Mouse (Mus musculus) midbrain, embryonic 14.5 days (tissue): ENCODE data around the gene Gm3676. TPM values are rescaled to one million over a fixed set of nuclear protein-coding genes. Genes with fewer than 3 reads are reported as not detected.
"Not testable (repeated sequence)": the region's sequence is repeated elsewhere in the genome, so short reads cannot be mapped to it uniquely, and the experiment has no call there.

Experiments used
- ATAC-seq: fragments of 200-750 bp; cut with Nextera tagmentation; 2 replicates; pipeline ENCODE4 v1.8.0; 2017; ENCODE audit warnings: moderate number of reproducible peaks, moderate library complexity; ENCODE audit not compliant: low FRiP score, low TSS enrichment
- DNase-seq: peaks from one replicate; pipeline ENCODE4 v3.0.0-alpha.2; 2015
- H3K27ac ChIP-seq: fragments of 300-500 bp; sonication (generic); replicated peaks from 2 replicates; pipeline ENCODE4 v1.5.1; 2014; ENCODE audit warnings: mild to moderate bottlenecking, low read depth, low read length, moderate library complexity
- H3K27me3 ChIP-seq: fragments of 300-500 bp; sonication (generic); 2 replicates; pipeline ENCODE4 v1.6.1; 2014; ENCODE audit warnings: low read length, control low read depth, mixed read lengths; ENCODE audit not compliant: control insufficient read depth, insufficient read depth
- H3K36me3 ChIP-seq: fragments of 300-500 bp; sonication (generic); 2 replicates; pipeline ENCODE4 v1.6.1; 2014; ENCODE audit warnings: low read length, control low read depth; ENCODE audit not compliant: control insufficient read depth, insufficient read depth
- H3K4me1 ChIP-seq: fragments of 300-500 bp; sonication (generic); 2 replicates; pipeline ENCODE4 v1.6.1; 2014; ENCODE audit warnings: mild to moderate bottlenecking, antibody characterized with exemption, low read length, control low read depth; ENCODE audit not compliant: control insufficient read depth, insufficient read depth
- H3K4me2 ChIP-seq: fragments of 300-500 bp; sonication (generic); 2 replicates; pipeline ENCODE4 v1.6.1; 2014; ENCODE audit warnings: mild to moderate bottlenecking, low read length, moderate library complexity
- H3K4me3 ChIP-seq: fragments of 300-500 bp; sonication (generic); replicated peaks from 2 replicates; pipeline ENCODE4 v1.5.1; 2014; ENCODE audit warnings: low read depth, low read length
- H3K9ac ChIP-seq: fragments of 300-500 bp; sonication (generic); replicated peaks from 2 replicates; pipeline ENCODE4 v1.6.1; 2014; ENCODE audit warnings: mild to moderate bottlenecking, low read length, moderate library complexity
- H3K9me3 ChIP-seq: fragments of 300-500 bp; sonication (generic); 2 replicates; pipeline ENCODE4 v1.6.1; 2016; ENCODE audit warnings: low read length, control low read depth, mixed read lengths; ENCODE audit not compliant: control insufficient read depth
- whole genome bisulfite sequencing: fragments of 180-500 bp; shearing (Covaris S2); extraction: QIAGEN DNeasy Blood & Tissue Kit; methylation state at CpG from one replicate; pipeline ENCODE4 v1.1.7; 2014; 5-methylcytosine and 5-hydroxymethylcytosine counted together
- polyA plus RNA-seq: library from polyadenylated mRNA; unstranded; fragments of >200 nt; fragmentation: Nextera tagmentation; extraction: Ambion mirVana; gene quantifications from 2 replicates; pipeline ENCODE4 v1.2.1, GENCODE M21; 2014

The Gm3676 gene
- polyA plus RNA-seq = not detected in 2 replicates

DNA sequence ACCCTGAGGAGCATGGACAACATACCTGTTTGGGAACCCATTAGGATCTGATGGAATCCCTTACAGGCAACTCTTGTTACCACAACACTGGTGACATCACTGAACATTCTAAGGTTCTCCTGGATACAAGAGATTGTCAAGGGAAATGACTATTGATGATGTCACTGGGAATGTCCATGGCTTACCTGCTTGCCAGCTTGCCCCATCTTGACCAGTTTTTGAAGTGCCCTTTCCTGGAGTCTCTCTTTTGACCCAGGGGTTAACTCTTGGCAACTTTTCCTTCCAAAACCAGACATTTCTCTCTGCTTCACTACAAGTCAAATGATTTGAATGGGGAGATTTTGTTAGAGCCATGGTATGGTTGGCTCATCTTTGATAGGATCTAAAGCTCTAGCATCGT lies at the start of gene Gm3676:
Gene Gm3676 (minus strand): TSS at position 101 of the 400 bp plus-strand sequence.
- H3K4me1 ChIP-seq, H3K27me3 ChIP-seq, H3K9ac ChIP-seq, H3K4me2 ChIP-seq, H3K9me3 ChIP-seq, H3K27ac ChIP-seq, H3K4me3 ChIP-seq, H3K36me3 ChIP-seq, ATAC-seq, DNase-seq: not testable (repeated sequence)
- WGBS = no CpG with 5 or more reads among the region's 1 CpGs

DNA sequence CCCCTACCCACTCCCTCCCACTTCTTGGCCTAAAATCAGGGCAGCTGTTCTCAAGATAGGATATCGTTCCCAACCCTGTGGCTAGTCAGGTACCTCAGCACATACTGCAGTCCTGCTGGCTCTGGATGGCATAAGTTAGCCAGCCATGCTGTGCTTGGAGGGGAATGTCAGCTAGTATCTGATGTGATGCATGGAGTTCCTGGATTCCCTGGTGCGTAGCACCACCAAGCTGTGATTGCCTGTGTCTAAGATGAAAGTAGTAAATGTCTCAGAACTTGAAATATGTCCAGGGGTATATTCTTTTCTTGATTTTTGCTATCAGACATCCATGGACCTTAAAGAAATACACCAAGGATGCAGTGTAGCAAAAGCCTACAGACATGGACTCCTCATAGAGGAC lies 1.9 kb upstream of the Gm3676 start:
- H3K36me3 ChIP-seq, H3K27me3 ChIP-seq, ATAC-seq, H3K27ac ChIP-seq, H3K4me3 ChIP-seq, H3K4me2 ChIP-seq, H3K9ac ChIP-seq, H3K4me1 ChIP-seq, DNase-seq, H3K9me3 ChIP-seq: not testable (repeated sequence)
- WGBS = 82% methylated on average over 2 of the region's 2 CpGs

- DNase-seq, H3K4me3 ChIP-seq, H3K27ac ChIP-seq, H3K9ac ChIP-seq, H3K27me3 ChIP-seq, H3K4me2 ChIP-seq, H3K4me1 ChIP-seq, ATAC-seq, H3K9me3 ChIP-seq, H3K36me3 ChIP-seq: not testable (repeated sequence)
- WGBS = 94% methylated on average over 9 of the region's 11 CpGs
These were observed 16.1 kb downstream of the Gm3676 start for GRCm38 (mm10) chr14:41630144-41630543.

- H3K4me2 ChIP-seq, H3K9me3 ChIP-seq, H3K36me3 ChIP-seq, H3K9ac ChIP-seq, ATAC-seq, H3K27me3 ChIP-seq, H3K4me1 ChIP-seq, H3K4me3 ChIP-seq, DNase-seq, H3K27ac ChIP-seq: not testable (repeated sequence)
- WGBS = 64% methylated on average over 1 of the region's 2 CpGs
These were observed 21.8 kb downstream of the Gm3676 start, which contains the start of gene Gm3072 for GRCm38 (mm10) chr14:41624512-41624911. Gene Gm3072, minus strand, starts transcription at chr14:41624612.

DNA sequence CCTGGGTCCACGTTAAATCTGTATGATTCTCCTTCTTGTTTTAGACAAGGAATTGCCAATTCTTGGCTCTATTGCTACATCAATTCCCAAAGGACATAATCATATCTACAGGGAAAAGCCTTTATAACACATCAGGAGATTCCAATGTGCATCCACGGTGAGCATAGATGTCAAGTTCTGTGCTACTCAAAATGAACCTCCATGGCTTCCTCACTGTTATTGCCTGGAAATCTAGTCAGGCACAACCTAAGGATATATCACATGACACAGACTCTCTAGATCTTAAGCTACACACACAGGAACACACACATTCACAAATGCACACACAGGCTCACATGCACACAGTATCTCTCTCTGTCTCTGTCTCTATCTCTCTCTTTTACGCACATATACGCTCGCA lies 23.8 kb downstream of the Gm3676 start:
- not testable (repeated sequence) for DNase-seq, H3K4me2 ChIP-seq, H3K27me3 ChIP-seq, H3K9me3 ChIP-seq, H3K4me3 ChIP-seq, H3K36me3 ChIP-seq, H3K4me1 ChIP-seq, H3K27ac ChIP-seq, ATAC-seq, H3K9ac ChIP-seq
- 93% methylated on average over 4 of the region's 5 CpGs for WGBS

DNA sequence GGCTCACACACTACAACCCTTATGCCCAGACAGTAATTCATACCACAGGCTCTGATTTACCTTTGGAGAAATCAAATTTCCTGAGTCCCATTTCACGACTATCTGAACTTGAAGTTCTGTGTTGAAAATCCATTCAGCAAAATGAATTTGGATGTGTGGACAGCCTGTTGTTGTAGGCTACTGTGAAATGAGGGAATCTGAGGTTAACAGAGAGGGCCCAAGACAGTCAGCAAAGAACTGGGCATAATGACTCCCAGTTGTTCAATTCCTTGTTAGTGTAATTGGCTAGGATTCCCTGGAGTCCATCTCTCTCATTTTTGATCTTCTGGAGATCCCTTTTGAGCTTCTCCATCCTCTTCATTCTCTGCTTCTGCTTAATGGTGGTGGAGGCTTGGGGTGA lies 35.6 kb downstream of the Gm3676 start:
- H3K9ac ChIP-seq, H3K4me2 ChIP-seq, H3K27ac ChIP-seq, H3K36me3 ChIP-seq, H3K4me1 ChIP-seq, DNase-seq, H3K4me3 ChIP-seq, H3K9me3 ChIP-seq, ATAC-seq, H3K27me3 ChIP-seq: not testable (repeated sequence)
- WGBS = 69% methylated on average over 1 of the region's 1 CpGs

DNA sequence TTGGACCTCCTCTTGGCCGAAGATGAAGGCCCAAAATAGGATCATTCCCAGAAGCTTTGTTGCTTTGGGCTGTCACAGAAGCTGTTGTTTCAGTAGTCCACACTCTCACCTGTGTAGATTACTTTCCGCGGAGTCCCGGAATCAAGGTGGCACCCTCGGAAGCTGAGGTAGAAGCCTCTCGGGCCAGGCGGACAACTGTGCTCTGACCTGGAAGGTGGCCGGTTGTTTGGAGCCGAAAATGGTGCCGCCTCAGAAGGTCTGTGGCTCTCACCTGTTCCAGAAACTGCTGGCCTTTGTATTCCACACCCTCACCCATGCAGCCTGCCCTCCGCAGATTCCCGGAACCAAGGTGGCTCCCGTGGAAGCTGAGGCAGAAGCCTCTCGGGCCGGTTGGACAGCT lies 45.4 kb downstream of the Gm3676 start:
- H3K9me3 ChIP-seq, H3K4me3 ChIP-seq, H3K4me1 ChIP-seq, H3K9ac ChIP-seq, DNase-seq, H3K36me3 ChIP-seq, ATAC-seq, H3K27ac ChIP-seq, H3K27me3 ChIP-seq, H3K4me2 ChIP-seq: not testable (repeated sequence)
- WGBS = 95% methylated on average over 15 of the region's 15 CpGs

Other genes with a start within 250 kb of the Gm3676 start
- gene Gm6482, start 238.2 kb downstream of the Gm3676 start, polyA plus RNA-seq = not detected in 2 replicates
- gene Gm7954, start 193.0 kb downstream of the Gm3676 start, polyA plus RNA-seq = not detected in 2 replicates
- not detected in 2 replicates for gene Gm3486, start 157.0 kb downstream of the Gm3676 start, polyA plus RNA-seq
- not detected in 2 replicates for gene Gm7970, start 90.9 kb downstream of the Gm3676 start, polyA plus RNA-seq
- not detected in 2 replicates for gene 1700049E17Rik2, start 73.3 kb downstream of the Gm3676 start, polyA plus RNA-seq
- gene Gm3072, start 21.9 kb downstream of the Gm3676 start, polyA plus RNA-seq = not detected in 2 replicates
- not detected in 2 replicates for gene Gm8068, start 55.4 kb upstream of the Gm3676 start, polyA plus RNA-seq
- not detected in 2 replicates for gene Gm7929, start 104.1 kb upstream of the Gm3676 start, polyA plus RNA-seq
- gene Gm47189, start 126.0 kb upstream of the Gm3676 start, polyA plus RNA-seq = not detected in 2 replicates